Mouse (Mus musculus): ENCODE measurements around the gene Mettl27. TPM values are rescaled to one million over a fixed set of nuclear protein-coding genes. Genes with fewer than 3 reads are reported as not detected.
A peak's percentile ranks its signal among the peaks of the same experiment; 100 is the strongest.

The Mettl27 gene
- polyA plus RNA-seq, 1 experiment = 6.9 TPM

GRCm38 (mm10) chr5:134976164-134976563, 44.0 kb downstream of the Mettl27 start:
- no peaks in the 10 kb centered on the region for H3K36me3 ChIP-seq (ENCODE audit: control insufficient read depth, insufficient read depth, low read length)
- H3K27me3 ChIP-seq (ENCODE audit: control insufficient read depth, insufficient read depth, low read length) = no peaks in the 10 kb centered on the region
- H3K4me3 ChIP-seq (ENCODE audit: control insufficient read depth, low read depth, low read length) = no peak overlapping the region
- H3K4me1 ChIP-seq (ENCODE audit: control insufficient read depth, insufficient read depth, low read length) = no peaks in the 10 kb centered on the region; the same call in 1 of the 2 replicates
- TF ChIP-seq CTCF (IDR thresholded peaks at IDR 0.05; ENCODE audit: control insufficient read depth, insufficient read depth, insufficient replicate concordance, low read depth, low read length) (no peak), POLR2A (IDR thresholded peaks at IDR 0.05; ENCODE audit: control insufficient read depth, low read depth, low read length) (no peak)
- no peak overlapping the region for H3K27ac ChIP-seq (ENCODE audit: control insufficient read depth, insufficient read depth, low read depth, low read length)

- Histone ChIP-seq H3K4me1 (ENCODE audit: control insufficient read depth, insufficient read depth, low read length) (no peaks in the 10 kb centered on the region; the same call in 1 of the 2 replicates), H3K27ac (ENCODE audit: control insufficient read depth, insufficient read depth, low read depth, low read length) (no peak overlapping the region), H3K36me3 (ENCODE audit: control insufficient read depth, insufficient read depth, low read length) (no peaks in the 10 kb centered on the region), H3K4me3 (ENCODE audit: control insufficient read depth, low read depth, low read length) (no peak overlapping the region), H3K27me3 (ENCODE audit: control insufficient read depth, insufficient read depth, low read length) (no peaks in the 10 kb centered on the region)
- TF ChIP-seq POLR2A (IDR thresholded peaks at IDR 0.05; ENCODE audit: control insufficient read depth, low read depth, low read length) = no peak
- TF ChIP-seq CTCF (IDR thresholded peaks at IDR 0.05; ENCODE audit: control insufficient read depth, insufficient read depth, insufficient replicate concordance, low read depth, low read length) = no peak
Measured at GRCm38 (mm10) chr5:134976577-134977250, 44.5 kb downstream of the Mettl27 start.

GRCm38 (mm10) chr5:134977837-134978236, 45.7 kb downstream of the Mettl27 start:
- TF ChIP-seq CTCF (IDR thresholded peaks at IDR 0.05; ENCODE audit: control insufficient read depth, insufficient read depth, insufficient replicate concordance, low read depth, low read length) = no peak
- TF ChIP-seq POLR2A (IDR thresholded peaks at IDR 0.05; ENCODE audit: control insufficient read depth, low read depth, low read length) = no peak
- no peaks in the 10 kb centered on the region for H3K27me3 ChIP-seq (ENCODE audit: control insufficient read depth, insufficient read depth, low read length)
- no peak overlapping the region for H3K4me3 ChIP-seq (ENCODE audit: control insufficient read depth, low read depth, low read length)
- H3K4me1 ChIP-seq (ENCODE audit: control insufficient read depth, insufficient read depth, low read length) = no peaks in the 10 kb centered on the region; the same call in 1 of the 2 replicates
- no peak overlapping the region for H3K27ac ChIP-seq (ENCODE audit: control insufficient read depth, insufficient read depth, low read depth, low read length)
- no peaks in the 10 kb centered on the region for H3K36me3 ChIP-seq (ENCODE audit: control insufficient read depth, insufficient read depth, low read length)

DNA sequence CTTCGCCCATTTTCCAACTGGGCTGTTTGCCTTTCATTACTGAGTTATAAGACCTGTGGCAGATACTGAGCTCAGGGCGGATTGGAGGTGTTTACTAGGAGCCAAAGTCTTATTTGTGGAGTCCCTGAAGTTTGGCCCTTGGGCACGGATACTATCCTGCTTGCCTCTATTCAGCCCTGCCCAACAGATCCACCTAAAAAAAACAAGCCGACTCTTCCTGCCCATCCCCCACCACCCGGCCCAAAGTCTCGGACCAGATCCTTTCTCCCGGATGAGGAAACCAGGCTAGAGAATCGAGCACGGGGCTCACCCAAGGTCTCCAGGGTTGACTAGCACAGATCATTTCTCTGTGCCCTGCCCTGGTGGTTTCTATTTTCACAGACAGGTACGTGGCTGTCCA, 49.0 kb downstream of the Mettl27 start:
- TF ChIP-seq POLR2A (IDR thresholded peaks at IDR 0.05; ENCODE audit: control insufficient read depth, low read depth, low read length) (no peak), CTCF (IDR thresholded peaks at IDR 0.05; ENCODE audit: control insufficient read depth, insufficient read depth, insufficient replicate concordance, low read depth, low read length) (no peak)
- Histone ChIP-seq H3K4me3 (ENCODE audit: control insufficient read depth, low read depth, low read length) (no peak overlapping the region), H3K27me3 (ENCODE audit: control insufficient read depth, insufficient read depth, low read length) (peaks cover 3% of the 10 kb centered on the region; the same call in 1 of the 2 replicates), H3K27ac (ENCODE audit: control insufficient read depth, insufficient read depth, low read depth, low read length) (no peak overlapping the region), H3K4me1 (ENCODE audit: control insufficient read depth, insufficient read depth, low read length) (peaks cover 12% of the 10 kb centered on the region), H3K36me3 (ENCODE audit: control insufficient read depth, insufficient read depth, low read length) (no peaks in the 10 kb centered on the region)

- H3K4me3 ChIP-seq (ENCODE audit: control insufficient read depth, low read depth, low read length) = no peak overlapping the region
- no peak overlapping the region for H3K27ac ChIP-seq (ENCODE audit: control insufficient read depth, insufficient read depth, low read depth, low read length)
- H3K27me3 ChIP-seq (ENCODE audit: control insufficient read depth, insufficient read depth, low read length) = peaks cover 3% of the 10 kb centered on the region; the same call in 1 of the 2 replicates
- no peak for TF ChIP-seq POLR2A (IDR thresholded peaks at IDR 0.05; ENCODE audit: control insufficient read depth, low read depth, low read length)
- TF ChIP-seq CTCF (IDR thresholded peaks at IDR 0.05; ENCODE audit: control insufficient read depth, insufficient read depth, insufficient replicate concordance, low read depth, low read length) = no peak
- peaks cover 17% of the 10 kb centered on the region for H3K4me1 ChIP-seq (ENCODE audit: control insufficient read depth, insufficient read depth, low read length)
- H3K36me3 ChIP-seq (ENCODE audit: control insufficient read depth, insufficient read depth, low read length) = no peaks in the 10 kb centered on the region
Measured at GRCm38 (mm10) chr5:134983111-134983510, 50.9 kb downstream of the Mettl27 start.

- Histone ChIP-seq H3K27me3 (ENCODE audit: control insufficient read depth, insufficient read depth, low read length) (peaks cover 3% of the 10 kb centered on the region; the same call in 1 of the 2 replicates), H3K4me1 (ENCODE audit: control insufficient read depth, insufficient read depth, low read length) (peaks cover 17% of the 10 kb centered on the region), H3K36me3 (ENCODE audit: control insufficient read depth, insufficient read depth, low read length) (no peaks in the 10 kb centered on the region), H3K4me3 (ENCODE audit: control insufficient read depth, low read depth, low read length) (no peak overlapping the region), H3K27ac (ENCODE audit: control insufficient read depth, insufficient read depth, low read depth, low read length) (no peak overlapping the region)
- TF ChIP-seq POLR2A (IDR thresholded peaks at IDR 0.05; ENCODE audit: control insufficient read depth, low read depth, low read length) = no peak
- no peak for TF ChIP-seq CTCF (IDR thresholded peaks at IDR 0.05; ENCODE audit: control insufficient read depth, insufficient read depth, insufficient replicate concordance, low read depth, low read length)
Measured at GRCm38 (mm10) chr5:134983771-134984170, 51.6 kb downstream of the Mettl27 start.

DNA sequence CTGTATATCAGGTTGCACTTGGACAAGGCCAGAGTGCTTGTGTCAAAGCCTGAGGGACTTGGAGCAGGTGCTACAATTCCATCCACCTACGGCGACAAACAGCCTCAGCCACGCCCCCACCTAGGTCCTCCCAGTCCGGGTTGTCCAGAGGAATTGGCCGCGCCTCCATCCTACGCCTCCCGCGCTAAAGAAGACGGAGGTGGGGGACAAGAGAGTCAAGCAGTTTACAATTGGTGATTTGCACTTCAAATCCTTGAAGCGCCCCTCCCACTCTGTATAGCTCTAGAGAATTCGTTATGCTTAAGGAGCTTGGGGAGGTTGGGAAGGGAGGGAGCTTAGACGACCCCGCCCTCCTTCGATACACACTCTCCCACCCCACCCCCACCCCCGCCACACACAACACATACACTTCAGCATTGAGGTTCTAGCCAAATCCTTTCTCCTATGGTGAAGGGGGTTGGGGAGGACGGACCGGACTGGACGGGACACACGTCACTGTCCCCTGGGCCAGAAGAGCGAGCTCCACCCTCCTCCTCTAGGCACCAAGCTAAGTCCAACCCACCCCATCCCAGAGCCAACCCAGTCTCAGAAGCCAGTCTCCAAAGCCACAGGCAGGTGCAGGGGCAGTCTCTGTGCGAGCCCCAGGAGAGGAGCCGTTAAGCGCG, 53.6 kb downstream of the Mettl27 start, which contains the start of gene Cldn3:
Cldn3 (plus strand) TSS at position 582 of the 665 bp plus-strand sequence.
- Histone ChIP-seq H3K4me3 (ENCODE audit: control insufficient read depth, low read depth, low read length) (peak within 1 kb of the TSS; percentile 50), H3K27ac (ENCODE audit: control insufficient read depth, insufficient read depth, low read depth, low read length) (no peak within 1 kb of the TSS), H3K4me1 (ENCODE audit: control insufficient read depth, insufficient read depth, low read length) (peaks cover 17% of the 10 kb centered on the region), H3K27me3 (ENCODE audit: control insufficient read depth, insufficient read depth, low read length) (peaks cover 3% of the 10 kb centered on the region; the same call in 1 of the 2 replicates), H3K36me3 (ENCODE audit: control insufficient read depth, insufficient read depth, low read length) (no peaks in the 10 kb centered on the region)
- TF ChIP-seq CTCF (IDR thresholded peaks at IDR 0.05; ENCODE audit: control insufficient read depth, insufficient read depth, insufficient replicate concordance, low read depth, low read length) (0 out of 2 replicates have a peak, but pooled peaks have one; percentile 3), POLR2A (IDR thresholded peaks at IDR 0.05; ENCODE audit: control insufficient read depth, low read depth, low read length) (peak; percentile 49; the same call in 1 of the 2 replicates)
